Mouse (Mus musculus) MEL (cell line): ENCODE results near the gene Aurkaip1.

Experiments
- BHLHE40 ChIP-seq: IDR thresholded peaks from 2 replicates; pipeline ENCODE4 v1.6.1; 2012; ENCODE audit warnings: low read depth, mild to moderate bottlenecking, inconsistent platforms, low read length, improper control_type of control experiment, borderline replicate concordance
- CHD1 ChIP-seq: IDR thresholded peaks from 2 replicates; pipeline ENCODE4 v1.6.1; 2012; ENCODE audit warnings: low read depth, mild to moderate bottlenecking, inconsistent platforms, low read length, improper control_type of control experiment
- CTCF ChIP-seq, 3 experiments: IDR thresholded peaks in 2 of 3; conservative IDR thresholded peaks in 1 of 3; 2 replicates each; pipeline ENCODE4 v1.5.1; 2011 to 2012; ENCODE audit warnings: low read length in 3 of 3, low read depth in 2 of 3, mild to moderate bottlenecking in 2 of 3, improper control_type of control experiment in 1 of 3, inconsistent platforms in 1 of 3, mixed read lengths in 1 of 3, moderate library complexity in 1 of 3; ENCODE audit not compliant: control insufficient read depth in 1 of 3, insufficient read depth in 1 of 3, poor library complexity in 1 of 3, severe bottlenecking in 1 of 3
- EP300 ChIP-seq, 2 experiments: IDR thresholded peaks; 2 replicates each; pipeline ENCODE4 v1.6.1; 2011; ENCODE audit warnings: improper control_type of control experiment in 2 of 2, low read length in 2 of 2, low read depth in 1 of 2, mild to moderate bottlenecking in 1 of 2
- ETS1 ChIP-seq: IDR thresholded peaks from 2 replicates; pipeline ENCODE4 v1.6.1; 2012; ENCODE audit warnings: low read depth, mild to moderate bottlenecking, inconsistent platforms, low read length, improper control_type of control experiment, moderate library complexity
- GABPA ChIP-seq: IDR thresholded peaks from 2 replicates; pipeline ENCODE4 v1.6.1; 2012; ENCODE audit warnings: low read depth, mild to moderate bottlenecking, inconsistent platforms, low read length, improper control_type of control experiment, moderate library complexity
- MXI1 ChIP-seq: IDR thresholded peaks from 2 replicates; pipeline ENCODE4 v1.6.1; 2011; ENCODE audit warnings: mild to moderate bottlenecking, low read depth, low read length, improper control_type of control experiment
- NRF1 ChIP-seq: IDR thresholded peaks from 2 replicates; pipeline ENCODE4 v1.6.1; 2014; ENCODE audit warnings: low read depth, mild to moderate bottlenecking, inconsistent platforms, low read length, improper control_type of control experiment, moderate library complexity; ENCODE audit not compliant: poor library complexity, insufficient read depth, severe bottlenecking
- POLR2A ChIP-seq, 2 experiments: IDR thresholded peaks; 2 replicates each; pipeline ENCODE4 v1.6.1; 2011 to 2012; ENCODE audit warnings: low read length in 2 of 2, mild to moderate bottlenecking in 2 of 2, control low read depth in 1 of 2, improper control_type of control experiment in 1 of 2, low read depth in 1 of 2, moderate library complexity in 1 of 2; ENCODE audit not compliant: control insufficient read depth in 1 of 2, insufficient read depth in 1 of 2, poor library complexity in 1 of 2
- POLR2AphosphoS2 ChIP-seq: IDR thresholded peaks from 2 replicates; pipeline ENCODE4 v1.6.1; 2011; ENCODE audit warnings: low read length, improper control_type of control experiment
- SIN3A ChIP-seq: IDR thresholded peaks from 2 replicates; pipeline ENCODE4 v1.6.1; 2012; ENCODE audit warnings: low read length, improper control_type of control experiment, inconsistent platforms
- TAL1 ChIP-seq: IDR thresholded peaks from 2 replicates; pipeline ENCODE4 v1.6.1; 2012; ENCODE audit warnings: mild to moderate bottlenecking, inconsistent platforms, low read length, moderate library complexity, mixed read lengths

GRCm38 (mm10) chr4:155793730-155794129 lies 37.3 kb upstream of the Aurkaip1 start:
- TF ChIP-seq CTCF (IDR thresholded peaks at IDR 0.05 in 2 of 3, conservative IDR thresholded peaks at IDR 0.05 in 1 of 3; ENCODE audit: control insufficient read depth in 1 of 3, insufficient read depth in 1 of 3, low read depth in 2 of 3, low read length in 3 of 3, poor library complexity in 1 of 3, severe bottlenecking in 1 of 3): no peak
- no peak for TF ChIP-seq TAL1
- no peak for TF ChIP-seq CHD1
- no peak for TF ChIP-seq POLR2A (IDR thresholded peaks at IDR 0.05; ENCODE audit: control insufficient read depth in 1 of 2, insufficient read depth in 1 of 2, low read depth in 1 of 2, low read length in 2 of 2, poor library complexity in 1 of 2)
- TF ChIP-seq MXI1: no peak
- TF ChIP-seq POLR2AphosphoS2: no peak
- no peak for TF ChIP-seq ETS1
- TF ChIP-seq BHLHE40: no peak
- no peak for TF ChIP-seq SIN3A
- no peak for TF ChIP-seq EP300 (IDR thresholded peaks at IDR 0.05; ENCODE audit: low read depth in 1 of 2, low read length in 2 of 2)
- no peak for TF ChIP-seq NRF1
- no peak for TF ChIP-seq GABPA
